Mouse (Mus musculus): ENCODE measurements around the gene Gm8206. TPM values are rescaled to one million over a fixed set of nuclear protein-coding genes. Genes with fewer than 3 reads are reported as not detected.

Gene Gm8206
- 3.9 and 5.9 TPM in 2 replicates for polyA plus RNA-seq (2015; fragmentation: Nextera tagmentation; extraction: Ambion mirVana)

GRCm38 (mm10) chr14:6093842-6094241, at the start of gene Gm8206:
Gm8206 (minus strand) TSS chr14:6093942.

GRCm38 (mm10) chr14:6125707-6126106, 32.0 kb upstream of the Gm8206 start, which contains the start of gene Gm3476:
Gm3476 (minus strand) TSS chr14:6125807.

GRCm38 (mm10) chr14:6108272-6108925, 14.7 kb upstream of the Gm8206 start, which contains the start of gene Gm3468:
Gm3468 (minus strand) TSS chr14:6108665.

GRCm38 (mm10) chr14:6058167-6058566, 35.6 kb downstream of the Gm8206 start, which contains the start of gene Gm6337:
Gm6337 (minus strand) TSS chr14:6058267.

GRCm38 (mm10) chr14:5979037-5979436, 114.7 kb downstream of the Gm8206 start, which contains the start of gene Gm3453:
Gm3453 (minus strand) TSS chr14:5979137.

Other genes with a start within 250 kb of the Gm8206 start
- 1.5 and 1.7 TPM in 2 replicates for gene Gm8237, start 213.6 kb downstream of the Gm8206 start, polyA plus RNA-seq (2015; fragmentation: Nextera tagmentation; extraction: Ambion mirVana)
- 3.7 and 4.4 TPM in 2 replicates for gene Gm3248, start 132.2 kb downstream of the Gm8206 start, polyA plus RNA-seq (2015; fragmentation: Nextera tagmentation; extraction: Ambion mirVana)
- not detected in 2 replicates for gene Gm3453, start 114.8 kb downstream of the Gm8206 start, polyA plus RNA-seq (2015; fragmentation: Nextera tagmentation; extraction: Ambion mirVana)
- gene Gm6337, start 35.7 kb downstream of the Gm8206 start, polyA plus RNA-seq (2015; fragmentation: Nextera tagmentation; extraction: Ambion mirVana) = not detected in 2 replicates
- 3.4 and 3.6 TPM in 2 replicates for gene Gm3468, start 14.7 kb upstream of the Gm8206 start, polyA plus RNA-seq (2015; fragmentation: Nextera tagmentation; extraction: Ambion mirVana)
- not detected in 2 replicates for gene Gm3476, start 31.9 kb upstream of the Gm8206 start, polyA plus RNA-seq (2015; fragmentation: Nextera tagmentation; extraction: Ambion mirVana)
- gene Gm21560, start 125.3 kb upstream of the Gm8206 start, polyA plus RNA-seq (2015; fragmentation: Nextera tagmentation; extraction: Ambion mirVana) = not detected in 2 replicates
- gene Gm3411, start 193.3 kb upstream of the Gm8206 start, polyA plus RNA-seq (2015; fragmentation: Nextera tagmentation; extraction: Ambion mirVana) = 7.1 and 8.2 TPM in 2 replicates
- not detected in 2 replicates for gene Gm21103, start 210.9 kb upstream of the Gm8206 start, polyA plus RNA-seq (2015; fragmentation: Nextera tagmentation; extraction: Ambion mirVana)
- gene Gm3618, start 249.7 kb upstream of the Gm8206 start, polyA plus RNA-seq (2015; fragmentation: Nextera tagmentation; extraction: Ambion mirVana) = not detected in 2 replicates